Mouse (Mus musculus) frontal cortex, postnatal 14 days (tissue): Measurements from ENCODE around the gene Wnt4.

Source experiments
- DNase-seq, 2 experiments: peaks; one replicate each; pipeline ENCODE4 v3.0.0; 2022; ENCODE audit warnings: low spot score in 2 of 2

The Wnt4 gene

GRCm38 (mm10) chr4:137279346-137279745 lies 2.1 kb downstream of the Wnt4 start:
- no peak for DNase-seq

GRCm38 (mm10) chr4:137281273-137281672 lies 4.0 kb downstream of the Wnt4 start:
- DNase-seq: no peak

GRCm38 (mm10) chr4:137282122-137282521 lies 4.8 kb downstream of the Wnt4 start:
- DNase-seq: no peak

GRCm38 (mm10) chr4:137282584-137283406 lies 5.5 kb downstream of the Wnt4 start:
- DNase-seq: no peak

GRCm38 (mm10) chr4:137283407-137283732 lies 6.1 kb downstream of the Wnt4 start:
- no peak for DNase-seq

- DNase-seq: no peak
Measured at GRCm38 (mm10) chr4:137285876-137286661, 8.8 kb downstream of the Wnt4 start.

- no peak for DNase-seq
Measured at GRCm38 (mm10) chr4:137286662-137286953, 9.3 kb downstream of the Wnt4 start.

- no peak for DNase-seq
Measured at GRCm38 (mm10) chr4:137287206-137287605, 9.9 kb downstream of the Wnt4 start.

- DNase-seq: no peak
Measured at GRCm38 (mm10) chr4:137287818-137288217, 10.5 kb downstream of the Wnt4 start.

- DNase-seq: no peak
Measured at GRCm38 (mm10) chr4:137289701-137290100, 12.4 kb downstream of the Wnt4 start.

- no peak for DNase-seq
Measured at GRCm38 (mm10) chr4:137290250-137290649, 13.0 kb downstream of the Wnt4 start.

GRCm38 (mm10) chr4:137292625-137293024 lies 15.3 kb downstream of the Wnt4 start:
- no peak for DNase-seq

GRCm38 (mm10) chr4:137294032-137294431 lies 16.7 kb downstream of the Wnt4 start:
- no peak for DNase-seq

- no peak for DNase-seq
Measured at GRCm38 (mm10) chr4:137294474-137294873, 17.2 kb downstream of the Wnt4 start.

- no peak for DNase-seq
Measured at GRCm38 (mm10) chr4:137294951-137295350, 17.7 kb downstream of the Wnt4 start.

GRCm38 (mm10) chr4:137297611-137298010 lies 20.3 kb downstream of the Wnt4 start:
- no peak for DNase-seq

- DNase-seq: no peak
Measured at GRCm38 (mm10) chr4:137298406-137298805, 21.1 kb downstream of the Wnt4 start.

GRCm38 (mm10) chr4:137300227-137300626 lies 22.9 kb downstream of the Wnt4 start:
- DNase-seq: no peak

- DNase-seq: no peak
Measured at GRCm38 (mm10) chr4:137301635-137302034, 24.3 kb downstream of the Wnt4 start.

- no peak for DNase-seq
Measured at GRCm38 (mm10) chr4:137304106-137304505, 26.8 kb downstream of the Wnt4 start.

GRCm38 (mm10) chr4:137305066-137305465 lies 27.8 kb downstream of the Wnt4 start:
- DNase-seq: no peak

GRCm38 (mm10) chr4:137305831-137306576 lies 28.7 kb downstream of the Wnt4 start:
- peak in 1 of 2 experiments; percentile 16 for DNase-seq

GRCm38 (mm10) chr4:137306577-137306888 lies 29.2 kb downstream of the Wnt4 start:
- no peak for DNase-seq
